Mouse (Mus musculus) intestine, embryonic 14.5 days (tissue): ENCODE results near the gene Maco1. TPM values are rescaled to one million over a fixed set of nuclear protein-coding genes. Genes with fewer than 3 reads are reported as not detected.

Experiments used
- ATAC-seq: fragments of 200-750 bp; cut with Nextera tagmentation; replicated peaks from 2 replicates; pipeline ENCODE4 v1.8.0; 2017; ENCODE audit warnings: low read depth, moderate number of reproducible peaks, moderate TSS enrichment, moderate library complexity; ENCODE audit not compliant: low FRiP score, low TSS enrichment
- DNase-seq: peaks from one replicate; pipeline ENCODE4 v3.0.0-alpha.2; 2018; ENCODE audit warnings: low spot score
- H3K27ac ChIP-seq: fragments of 300-500 bp; sonication (generic); 2 replicates; pipeline ENCODE4 v1.5.1; 2014; ENCODE audit warnings: low read depth, mild to moderate bottlenecking, control low read depth
- H3K27me3 ChIP-seq: fragments of 300-500 bp; sonication (generic); replicated peaks from 2 replicates; pipeline ENCODE4 v1.6.1; 2014; ENCODE audit warnings: low read length, control low read depth; ENCODE audit not compliant: control insufficient read depth, insufficient read depth
- H3K36me3 ChIP-seq: fragments of 300-500 bp; sonication (generic); 2 replicates; pipeline ENCODE4 v1.6.1; 2014; ENCODE audit warnings: low read length, control low read depth; ENCODE audit not compliant: control insufficient read depth, insufficient read depth
- H3K4me1 ChIP-seq: fragments of 300-500 bp; sonication (generic); replicated peaks from 2 replicates; pipeline ENCODE4 v1.6.1; 2014; ENCODE audit warnings: low read length, control low read depth, mixed read lengths; ENCODE audit not compliant: control insufficient read depth, insufficient read depth
- H3K4me2 ChIP-seq: fragments of 300-500 bp; sonication (generic); 2 replicates; pipeline ENCODE4 v1.6.1; 2014; ENCODE audit warnings: low read length
- H3K4me3 ChIP-seq: fragments of 300-500 bp; sonication (generic); 2 replicates; pipeline ENCODE4 v1.5.1; 2014; ENCODE audit warnings: low read depth, low read length, control low read depth, mixed read lengths
- H3K9ac ChIP-seq: fragments of 300-500 bp; sonication (generic); 2 replicates; pipeline ENCODE4 v1.6.1; 2014; ENCODE audit warnings: mild to moderate bottlenecking, low read length
- H3K9me3 ChIP-seq: fragments of 300-500 bp; sonication (generic); 2 replicates; pipeline ENCODE4 v1.6.1; 2016; ENCODE audit warnings: low read length, control low read depth; ENCODE audit not compliant: control insufficient read depth
- WGBS: fragments of 180-500 bp; shearing (Covaris S2); extraction: QIAGEN DNeasy Blood & Tissue Kit; methylation state at CpG from one replicate; pipeline ENCODE4 v1.1.7; 2014; 5-methylcytosine and 5-hydroxymethylcytosine counted together
- polyA plus RNA-seq: library from polyadenylated mRNA; unstranded; fragments of >200 nt; fragmentation: Nextera tagmentation; extraction: Ambion mirVana; gene quantifications from 2 replicates; pipeline ENCODE4 v1.2.1, GENCODE M21; 2014

Gene Maco1
- polyA plus RNA-seq, 1 experiment from 2014 or later = 34.2 TPM

DNA sequence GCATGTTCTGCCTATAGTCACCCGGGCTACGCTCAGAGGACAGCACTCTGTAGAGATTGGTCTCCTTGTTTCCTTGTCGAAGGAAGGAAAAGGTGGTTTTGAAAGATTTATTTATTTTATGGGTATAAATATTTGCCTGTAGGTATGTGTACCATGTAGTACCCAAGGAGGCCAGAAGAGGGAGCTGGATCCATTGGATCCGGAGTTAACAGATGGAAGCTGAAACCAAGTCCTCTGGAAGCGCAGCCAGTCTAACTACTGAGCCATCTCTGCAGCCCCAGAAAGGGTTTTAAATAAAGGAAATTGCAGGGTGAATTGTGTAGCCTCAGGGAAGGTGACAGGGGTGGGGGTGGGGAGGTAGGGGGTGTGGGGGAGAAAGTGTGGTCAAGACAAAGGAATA is 68.4 kb downstream of the Maco1 start:
- Histone ChIP-seq H3K36me3 (no peaks in the 10 kb centered on the region), H3K9me3 (no peaks in the 10 kb centered on the region), H3K4me2 (no peak overlapping the region), H3K9ac (no peak overlapping the region), H3K27me3 (no peaks in the 10 kb centered on the region), H3K4me1 (no peaks in the 10 kb centered on the region), H3K4me3 (no peak overlapping the region), H3K27ac (no peak overlapping the region)
- WGBS = 51% methylated on average over 5 of the region's 5 CpGs
- DNase-seq (no peak), ATAC-seq (no peak)

DNA sequence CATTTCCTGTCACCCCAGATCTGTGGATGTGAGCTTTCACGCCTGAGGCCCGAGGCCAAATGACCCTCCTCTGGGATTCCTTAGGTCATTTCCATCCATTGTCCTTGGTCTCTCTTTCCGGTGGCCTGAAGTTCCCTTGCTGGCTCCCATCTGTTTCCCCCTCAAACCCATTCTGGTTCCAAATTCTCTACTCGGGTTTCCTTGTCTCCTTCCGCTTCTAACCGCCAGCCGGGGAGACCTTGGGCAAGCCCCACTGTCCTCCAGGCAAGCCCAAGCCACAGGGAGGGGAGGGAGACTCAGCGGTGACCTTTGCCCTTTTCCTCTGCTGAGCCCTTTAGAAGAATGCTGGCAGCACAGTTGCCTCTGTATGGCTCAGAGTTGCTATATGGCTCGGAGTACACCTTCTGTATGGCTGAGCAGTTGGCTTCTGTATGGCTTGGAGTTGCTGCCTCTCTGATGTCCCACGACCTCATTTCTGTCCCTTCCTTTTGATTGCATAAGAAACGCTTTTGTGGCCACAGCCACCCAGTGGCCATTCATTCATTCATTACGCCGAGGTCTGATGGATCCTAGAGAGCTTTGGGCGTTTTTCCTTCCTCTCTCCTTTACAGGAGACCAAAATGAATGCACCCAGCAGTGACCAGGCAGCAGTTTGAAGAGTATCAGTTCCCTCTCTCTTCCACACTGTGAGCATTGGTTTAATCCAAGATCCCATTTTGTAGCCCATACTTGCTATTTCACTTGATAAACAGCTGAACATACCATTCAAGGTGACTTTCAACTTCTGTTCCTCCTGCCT is 73.8 kb downstream of the Maco1 start:
- Histone ChIP-seq H3K27me3 (no peaks in the 10 kb centered on the region), H3K9ac (no peak overlapping the region), H3K9me3 (no peaks in the 10 kb centered on the region), H3K27ac (no peak overlapping the region), H3K4me2 (no peak overlapping the region), H3K4me3 (no peak overlapping the region), H3K4me1 (peaks cover 14% of the 10 kb centered on the region), H3K36me3 (no peaks in the 10 kb centered on the region)
- DNase-seq = no peak
- ATAC-seq = 0 out of 2 replicates have a peak, but pooled peaks have one; percentile 51
- WGBS = 55% methylated on average over 14 of the region's 14 CpGs

DNA sequence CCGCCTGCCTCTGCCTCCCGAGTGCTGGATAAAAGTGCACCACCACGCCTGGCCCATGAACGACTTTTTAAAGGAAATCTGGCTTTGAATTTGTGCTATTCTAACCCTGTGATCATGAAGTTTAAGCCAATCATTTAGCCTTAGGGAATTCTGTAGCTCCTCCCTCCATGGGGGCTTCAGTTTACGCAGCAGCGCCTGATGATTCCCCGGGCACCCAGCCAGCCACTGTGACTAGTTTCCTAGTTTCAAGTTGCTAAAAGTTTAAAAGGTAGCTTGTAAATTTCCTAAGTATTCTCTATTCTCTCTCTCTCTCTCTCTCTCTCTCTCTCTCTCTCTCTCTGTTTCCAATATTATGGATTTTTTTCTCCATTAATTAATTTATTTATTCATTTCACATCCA is 76.9 kb downstream of the Maco1 start:
- no peak overlapping the region for H3K27ac ChIP-seq
- H3K9ac ChIP-seq = no peak overlapping the region
- H3K4me3 ChIP-seq = no peak overlapping the region
- DNase-seq (no peak), ATAC-seq (no peak)
- no peaks in the 10 kb centered on the region for H3K9me3 ChIP-seq
- no peaks in the 10 kb centered on the region for H3K27me3 ChIP-seq
- H3K36me3 ChIP-seq = no peaks in the 10 kb centered on the region
- no peak overlapping the region for H3K4me2 ChIP-seq
- H3K4me1 ChIP-seq = peaks cover 14% of the 10 kb centered on the region
- WGBS = 47% methylated on average over 7 of the region's 7 CpGs

DNA sequence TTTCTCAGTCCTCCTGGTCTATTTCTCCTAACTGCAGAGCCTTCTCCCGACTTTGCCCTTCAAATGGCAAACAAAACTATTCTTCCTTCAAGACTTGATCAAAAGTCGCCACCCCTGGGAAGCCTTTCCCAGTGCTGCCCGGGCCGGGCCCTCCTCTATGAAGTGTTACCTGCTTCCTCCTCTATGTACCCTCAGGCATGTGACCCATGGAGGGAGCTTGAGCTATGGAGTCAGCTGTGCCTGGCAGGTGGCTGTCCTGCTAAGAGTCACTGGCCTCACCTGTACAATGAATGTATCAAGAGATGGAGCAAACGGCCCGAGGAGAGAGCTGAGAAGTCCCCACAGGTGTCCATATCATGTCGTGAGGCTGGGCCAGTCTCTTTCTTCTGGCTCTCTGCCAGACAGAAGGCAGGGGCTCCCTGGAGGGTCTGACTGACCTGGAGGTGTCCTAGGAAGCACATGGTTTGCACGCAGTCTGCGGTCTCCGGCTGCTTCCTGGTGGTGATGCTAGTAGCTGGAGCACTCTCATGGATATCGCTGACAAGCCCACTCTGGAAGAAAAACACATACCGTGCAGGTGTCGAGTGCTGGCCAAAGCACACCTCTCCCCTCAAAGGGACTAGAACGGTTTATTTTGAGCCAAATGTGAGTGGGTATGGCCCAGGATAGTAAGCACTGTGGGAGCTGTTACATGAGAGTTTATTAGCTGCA is 77.8 kb downstream of the Maco1 start:
- DNase-seq = no peak
- H3K4me3 ChIP-seq = no peak overlapping the region
- no peaks in the 10 kb centered on the region for H3K9me3 ChIP-seq
- H3K27me3 ChIP-seq = no peaks in the 10 kb centered on the region
- peaks cover 14% of the 10 kb centered on the region for H3K4me1 ChIP-seq
- no peaks in the 10 kb centered on the region for H3K36me3 ChIP-seq
- H3K27ac ChIP-seq = no peak overlapping the region
- no peak for ATAC-seq
- H3K4me2 ChIP-seq = no peak overlapping the region
- 46% methylated on average over 14 of the region's 14 CpGs for WGBS
- H3K9ac ChIP-seq = no peak overlapping the region

DNA sequence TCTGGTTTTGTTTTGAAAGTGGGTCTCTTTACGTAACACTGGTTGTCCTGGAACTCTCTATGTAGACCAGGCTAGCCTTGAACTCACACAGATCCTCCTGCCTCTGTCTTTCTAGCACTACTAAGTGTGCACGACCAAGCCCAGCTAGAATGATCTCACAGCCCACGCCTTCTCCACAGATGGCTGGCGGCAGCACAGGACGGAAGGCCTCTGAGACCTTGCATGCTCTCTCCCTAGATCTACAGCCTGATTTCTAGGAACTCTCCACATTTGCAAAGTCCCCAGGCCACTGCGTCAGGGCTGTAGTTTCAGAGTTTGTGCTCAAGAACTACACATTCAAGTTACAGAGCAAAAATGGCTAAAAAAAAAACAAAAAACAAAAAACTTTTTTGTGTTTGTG is 79.0 kb downstream of the Maco1 start:
- H3K4me3 ChIP-seq = no peak overlapping the region
- no peaks in the 10 kb centered on the region for H3K9me3 ChIP-seq
- peaks cover 13% of the 10 kb centered on the region for H3K4me1 ChIP-seq
- no peaks in the 10 kb centered on the region for H3K36me3 ChIP-seq
- no peak overlapping the region for H3K9ac ChIP-seq
- no peaks in the 10 kb centered on the region for H3K27me3 ChIP-seq
- H3K4me2 ChIP-seq = no peak overlapping the region
- ATAC-seq (no peak), DNase-seq (no peak)
- no peak overlapping the region for H3K27ac ChIP-seq
- 84% methylated on average over 6 of the region's 6 CpGs for WGBS

GRCm38 (mm10) chr4:134772805-134773674 is 80.1 kb downstream of the Maco1 start:
- Histone ChIP-seq H3K27me3 (no peaks in the 10 kb centered on the region), H3K9me3 (no peaks in the 10 kb centered on the region), H3K4me3 (no peak overlapping the region), H3K4me2 (no peak overlapping the region), H3K9ac (no peak overlapping the region), H3K4me1 (peaks cover 10% of the 10 kb centered on the region), H3K36me3 (no peaks in the 10 kb centered on the region), H3K27ac (no peak overlapping the region)
- 47% methylated on average over 4 of the region's 4 CpGs for whole genome bisulfite sequencing
- DNase-seq (no peak), ATAC-seq (no peak)

GRCm38 (mm10) chr4:134769891-134770290 is 83.3 kb downstream of the Maco1 start:
- no peak overlapping the region for H3K27ac ChIP-seq
- H3K4me1 ChIP-seq = peaks cover 10% of the 10 kb centered on the region
- 64% methylated on average over 7 of the region's 7 CpGs for WGBS
- H3K4me2 ChIP-seq = no peak overlapping the region
- no peaks in the 10 kb centered on the region for H3K9me3 ChIP-seq
- DNase-seq = no peak
- no peak overlapping the region for H3K4me3 ChIP-seq
- no peak for ATAC-seq
- H3K36me3 ChIP-seq = no peaks in the 10 kb centered on the region
- no peak overlapping the region for H3K9ac ChIP-seq
- no peaks in the 10 kb centered on the region for H3K27me3 ChIP-seq

DNA sequence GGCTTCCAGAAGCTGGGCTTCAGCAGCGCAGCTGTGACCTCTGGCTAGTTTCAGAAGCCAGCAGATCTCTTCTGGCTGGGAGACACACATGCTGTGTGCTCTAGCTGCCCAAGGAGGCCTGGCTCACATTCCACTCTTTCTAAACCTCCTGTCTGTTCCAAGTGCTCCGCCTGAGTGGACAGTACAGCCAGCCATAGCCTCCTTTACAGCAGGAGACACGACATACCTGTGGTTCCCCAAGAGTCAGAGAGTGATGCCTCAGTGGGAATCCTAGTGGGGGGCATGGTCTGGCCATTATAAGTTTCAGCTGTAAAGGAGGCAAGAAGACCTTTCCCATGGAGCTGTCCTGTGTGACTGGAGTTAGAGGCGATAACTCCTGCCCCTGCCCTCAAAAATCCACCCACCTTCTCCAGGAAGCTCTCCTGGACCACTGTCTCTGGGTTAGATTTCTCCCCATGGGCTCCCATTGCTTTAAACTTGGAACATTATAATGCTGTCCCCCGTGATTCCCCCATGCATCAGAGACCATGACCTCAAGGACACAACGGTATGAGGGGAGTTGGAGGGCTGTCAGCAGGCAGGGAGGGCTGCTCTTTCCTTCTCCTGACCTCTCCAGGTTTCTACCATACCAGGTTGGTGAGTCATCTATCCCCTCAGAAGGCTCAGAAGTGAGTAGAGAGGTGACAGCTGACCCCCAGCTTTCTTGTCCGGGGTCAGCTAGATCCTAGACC is 83.9 kb downstream of the Maco1 start:
- Histone ChIP-seq H3K27ac (no peak overlapping the region), H3K4me2 (no peak overlapping the region), H3K27me3 (no peaks in the 10 kb centered on the region), H3K9me3 (no peaks in the 10 kb centered on the region), H3K36me3 (no peaks in the 10 kb centered on the region), H3K4me3 (no peak overlapping the region), H3K9ac (no peak overlapping the region), H3K4me1 (peaks cover 10% of the 10 kb centered on the region)
- no peak for DNase-seq
- no peak for ATAC-seq
- 62% methylated on average over 7 of the region's 7 CpGs for WGBS
